Mouse (Mus musculus) kidney, postnatal 0 days (tissue): ENCODE data around the gene Rasgef1b. TPM values are rescaled to one million over a fixed set of nuclear protein-coding genes. Genes with fewer than 3 reads are reported as not detected.

Experiments
- ATAC-seq: fragments of 200-750 bp; cut with Nextera tagmentation; replicated peaks from 2 replicates; pipeline ENCODE4 v1.8.0; 2017; ENCODE audit warnings: low read depth, moderate number of reproducible peaks, moderate TSS enrichment, moderate library complexity; ENCODE audit not compliant: low FRiP score
- DNase-seq: peaks from one replicate; pipeline ENCODE4 v3.0.0-alpha.2; 2016; ENCODE audit warnings: low spot score
- H3K27ac ChIP-seq: fragments of 300-500 bp; sonication (generic); 2 replicates; pipeline ENCODE4 v1.5.1; 2014; ENCODE audit warnings: mild to moderate bottlenecking
- H3K27me3 ChIP-seq: fragments of 300-500 bp; sonication (generic); 2 replicates; pipeline ENCODE4 v1.6.1; 2014; ENCODE audit warnings: low read length, mixed read lengths; ENCODE audit not compliant: insufficient read depth
- H3K36me3 ChIP-seq: fragments of 300-500 bp; sonication (generic); 2 replicates; pipeline ENCODE4 v1.6.1; 2014; ENCODE audit warnings: low read length, mixed read lengths; ENCODE audit not compliant: insufficient read depth
- H3K4me1 ChIP-seq: fragments of 300-500 bp; sonication (generic); replicated peaks from 2 replicates; pipeline ENCODE4 v1.6.1; 2014; ENCODE audit warnings: antibody characterized with exemption, low read length, mixed read lengths; ENCODE audit not compliant: insufficient read depth
- H3K4me2 ChIP-seq: fragments of 300-500 bp; sonication (generic); 2 replicates; pipeline ENCODE4 v1.6.1; 2014; ENCODE audit warnings: mild to moderate bottlenecking, low read length, moderate library complexity, mixed read lengths
- H3K4me3 ChIP-seq: fragments of 300-500 bp; sonication (generic); replicated peaks from 2 replicates; pipeline ENCODE4 v1.5.1; 2014; ENCODE audit warnings: low read depth, low read length
- H3K9ac ChIP-seq: fragments of 300-500 bp; sonication (generic); 2 replicates; pipeline ENCODE4 v1.6.1; 2014; ENCODE audit warnings: low read depth, low read length
- H3K9me3 ChIP-seq: fragments of 300-500 bp; sonication (generic); replicated peaks from 2 replicates; pipeline ENCODE4 v1.6.1; 2016; ENCODE audit warnings: low read length, inconsistent platforms, mixed read lengths
- CTCF ChIP-seq: IDR thresholded peaks from 2 replicates; pipeline ENCODE4 v1.5.1; 2016; ENCODE audit warnings: antibody characterized with exemption, low read depth, mild to moderate bottlenecking, moderate library complexity
- WGBS: fragments of 180-500 bp; shearing (Covaris S2); extraction: QIAGEN DNeasy Blood & Tissue Kit; methylation state at CpG from one replicate; pipeline ENCODE4 v1.1.7; 2014; 5-methylcytosine and 5-hydroxymethylcytosine counted together
- polyA plus RNA-seq: library from polyadenylated mRNA; unstranded; fragments of >200 nt; fragmentation: Nextera tagmentation; extraction: Ambion mirVana; gene quantifications from 2 replicates; pipeline ENCODE4 v1.2.1, GENCODE M21; 2015

Rasgef1b gene
- polyA plus RNA-seq, 1 experiment from 2014 or later, result 7.3 TPM

GRCm38 (mm10) chr5:99399855-99400626, 328.8 kb downstream of the Rasgef1b start:
- Histone ChIP-seq H3K27ac (no peak overlapping the region), H3K27me3 (no peaks in the 10 kb centered on the region), H3K4me2 (no peak overlapping the region), H3K4me1 (0 out of 2 replicates have a peak, but pooled peaks cover 4% of the 10 kb centered on the region), H3K4me3 (no peak overlapping the region), H3K9ac (no peak overlapping the region), H3K9me3 (no peaks in the 10 kb centered on the region), H3K36me3 (no peaks in the 10 kb centered on the region)
- no peak for ATAC-seq
- TF ChIP-seq CTCF, result no peak
- DNase-seq, result no peak
- 55% methylated on average over 7 of the region's 7 CpGs for WGBS

- DNase-seq, result no peak
- no peak for TF ChIP-seq CTCF
- no peak overlapping the region for H3K9ac ChIP-seq
- H3K9me3 ChIP-seq, result no peaks in the 10 kb centered on the region
- 70% methylated on average over 5 of the region's 5 CpGs for WGBS
- H3K4me2 ChIP-seq, result no peak overlapping the region
- no peak overlapping the region; the same call in 1 of the 2 replicates for H3K27ac ChIP-seq
- no peak overlapping the region for H3K4me3 ChIP-seq
- ATAC-seq, result peak; percentile 91
- no peaks in the 10 kb centered on the region for H3K27me3 ChIP-seq
- 0 out of 2 replicates have a peak, but pooled peaks cover 4% of the 10 kb centered on the region for H3K4me1 ChIP-seq
- no peaks in the 10 kb centered on the region for H3K36me3 ChIP-seq
Observed at GRCm38 (mm10) chr5:99398472-99399070, 330.3 kb downstream of the Rasgef1b start.

- H3K4me2 ChIP-seq, result no peak overlapping the region
- no peak overlapping the region for H3K9ac ChIP-seq
- no peaks in the 10 kb centered on the region for H3K36me3 ChIP-seq
- no peak for ATAC-seq
- no peak overlapping the region for H3K4me3 ChIP-seq
- H3K9me3 ChIP-seq, result no peaks in the 10 kb centered on the region
- no peaks in the 10 kb centered on the region for H3K27me3 ChIP-seq
- 0 out of 2 replicates have a peak, but pooled peaks cover 9% of the 10 kb centered on the region for H3K4me1 ChIP-seq
- no peak for DNase-seq
- TF ChIP-seq CTCF, result no peak
- H3K27ac ChIP-seq, result no peak overlapping the region
- WGBS, result 95% methylated on average over 5 of the region's 5 CpGs
Observed at GRCm38 (mm10) chr5:99394578-99394977, 334.3 kb downstream of the Rasgef1b start.

- H3K9me3 ChIP-seq, result no peaks in the 10 kb centered on the region
- no peak overlapping the region for H3K27ac ChIP-seq
- no peak for DNase-seq
- ATAC-seq, result no peak
- no peak overlapping the region for H3K4me3 ChIP-seq
- H3K4me2 ChIP-seq, result no peak overlapping the region
- H3K4me1 ChIP-seq, result peaks cover 16% of the 10 kb centered on the region; the same call in 1 of the 2 replicates
- TF ChIP-seq CTCF, result no peak
- 39% methylated on average over 3 of the region's 3 CpGs for WGBS
- H3K9ac ChIP-seq, result no peak overlapping the region
- no peaks in the 10 kb centered on the region for H3K36me3 ChIP-seq
- H3K27me3 ChIP-seq, result no peaks in the 10 kb centered on the region
Observed at GRCm38 (mm10) chr5:99391525-99391924, 337.3 kb downstream of the Rasgef1b start.

- Histone ChIP-seq H3K4me1 (peaks cover 18% of the 10 kb centered on the region), H3K4me2 (no peak overlapping the region), H3K9me3 (no peaks in the 10 kb centered on the region), H3K9ac (no peak overlapping the region), H3K4me3 (no peak overlapping the region), H3K27me3 (no peaks in the 10 kb centered on the region), H3K27ac (0 out of 2 replicates have a peak overlapping the region, but pooled peaks have one; percentile 6), H3K36me3 (no peaks in the 10 kb centered on the region)
- DNase-seq (peak; percentile 78), ATAC-seq (no peak)
- no peak for TF ChIP-seq CTCF
- 26% methylated on average over 7 of the region's 7 CpGs for WGBS
Observed at GRCm38 (mm10) chr5:99390776-99391175, 338.1 kb downstream of the Rasgef1b start.

- H3K36me3 ChIP-seq, result no peaks in the 10 kb centered on the region
- no peak overlapping the region for H3K9ac ChIP-seq
- no peak overlapping the region for H3K4me2 ChIP-seq
- no peaks in the 10 kb centered on the region for H3K9me3 ChIP-seq
- H3K27me3 ChIP-seq, result no peaks in the 10 kb centered on the region
- no peak for ATAC-seq
- DNase-seq, result no peak
- 85% methylated on average over 3 of the region's 3 CpGs for WGBS
- TF ChIP-seq CTCF, result no peak
- peaks cover 22% of the 10 kb centered on the region for H3K4me1 ChIP-seq
- no peak overlapping the region for H3K4me3 ChIP-seq
- H3K27ac ChIP-seq, result no peak overlapping the region
Observed at GRCm38 (mm10) chr5:99390314-99390713, 338.6 kb downstream of the Rasgef1b start.
